Mouse (Mus musculus) MEL (cell line): ENCODE data around the gene Pdcd6.

ENCODE experiments used
- CHD2 ChIP-seq: IDR thresholded peaks from 2 replicates; pipeline ENCODE4 v1.6.1; 2011; ENCODE audit warnings: low read length, improper control_type of control experiment
- ELF1 ChIP-seq: IDR thresholded peaks from 2 replicates; pipeline ENCODE4 v1.6.1; 2014; ENCODE audit warnings: low read depth, mild to moderate bottlenecking, inconsistent platforms, low read length, improper control_type of control experiment, moderate library complexity
- RCOR1 ChIP-seq: IDR thresholded peaks from 2 replicates; pipeline ENCODE4 v1.6.1; 2012; ENCODE audit warnings: low read depth, mild to moderate bottlenecking, inconsistent platforms, low read length, improper control_type of control experiment
- UBTF ChIP-seq: IDR thresholded peaks from 2 replicates; pipeline ENCODE4 v1.6.1; 2012; ENCODE audit warnings: low read depth, mild to moderate bottlenecking, inconsistent platforms, low read length, improper control_type of control experiment, moderate library complexity, borderline replicate concordance; ENCODE audit not compliant: insufficient read depth
- ZMIZ1 ChIP-seq: IDR thresholded peaks from 2 replicates; pipeline ENCODE4 v1.6.1; 2012; ENCODE audit warnings: low read depth, mild to moderate bottlenecking, inconsistent platforms, low read length, improper control_type of control experiment, moderate library complexity

DNA sequence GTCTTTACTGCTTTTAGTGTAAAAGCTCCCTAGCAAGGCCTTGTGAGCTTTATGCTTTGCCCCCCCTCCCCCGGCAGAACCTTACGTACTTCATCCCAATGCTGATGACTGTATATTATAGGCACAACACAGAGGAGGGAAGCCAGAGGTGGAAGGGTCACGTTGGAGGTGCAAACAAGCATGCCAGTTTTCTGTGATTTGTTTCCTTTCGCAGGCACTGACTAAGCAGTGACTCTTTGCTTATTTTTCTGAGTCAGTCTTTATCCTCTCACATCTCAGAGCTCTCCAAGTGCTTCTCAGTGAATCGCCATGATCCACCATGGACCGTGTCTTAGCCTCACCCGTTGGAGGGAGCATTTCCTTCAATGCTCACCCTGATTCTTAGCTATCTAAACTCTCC lies 21.0 kb downstream of the Pdcd6 start:
- TF ChIP-seq ZMIZ1 (no peak), UBTF (no peak), ELF1 (no peak), CHD2 (no peak), RCOR1 (no peak)
